Mouse (Mus musculus) liver, embryonic 11.5 days (tissue): ENCODE data around the gene Rtp3. TPM values are rescaled to one million over a fixed set of nuclear protein-coding genes. Genes with fewer than 3 reads are reported as not detected.
A peak's percentile ranks its signal among the peaks of the same experiment; 100 is the strongest.

Experiments
- ATAC-seq: fragments of 200-750 bp; cut with Nextera tagmentation; replicated peaks from 2 replicates; pipeline ENCODE4 v1.8.0; 2017; ENCODE audit warnings: moderate number of reproducible peaks, mild to moderate bottlenecking, moderate TSS enrichment, moderate library complexity; ENCODE audit not compliant: low FRiP score
- DNase-seq: peaks from one replicate; pipeline ENCODE4 v3.0.0-alpha.2; 2017; ENCODE audit warnings: low spot score
- H3K27ac ChIP-seq: fragments of 300-500 bp; sonication (generic); 2 replicates; pipeline ENCODE4 v1.5.1; 2014; ENCODE audit warnings: mild to moderate bottlenecking, low read depth, low read length, control low read depth
- H3K27me3 ChIP-seq: fragments of 300-500 bp; sonication (generic); replicated peaks from 2 replicates; pipeline ENCODE4 v1.6.1; 2014; ENCODE audit warnings: low read length, mixed read lengths; ENCODE audit not compliant: control insufficient read depth, insufficient read depth
- H3K36me3 ChIP-seq: fragments of 300-500 bp; sonication (generic); 2 replicates; pipeline ENCODE4 v1.6.1; 2014; ENCODE audit warnings: mild to moderate bottlenecking, low read length, moderate library complexity, mixed read lengths; ENCODE audit not compliant: control insufficient read depth, insufficient read depth
- H3K4me1 ChIP-seq: fragments of 300-500 bp; sonication (generic); replicated peaks from 2 replicates; pipeline ENCODE4 v1.6.1; 2014; ENCODE audit warnings: low read length, mixed read lengths; ENCODE audit not compliant: control insufficient read depth, insufficient read depth
- H3K4me2 ChIP-seq: fragments of 300-500 bp; sonication (generic); 2 replicates; pipeline ENCODE4 v1.6.1; 2014; ENCODE audit warnings: mild to moderate bottlenecking, control low read depth, moderate library complexity
- H3K4me3 ChIP-seq: fragments of 300-500 bp; sonication (generic); 2 replicates; pipeline ENCODE4 v1.5.1; 2014; ENCODE audit warnings: low read depth, low read length, control low read depth
- H3K9ac ChIP-seq: fragments of 300-500 bp; sonication (generic); 2 replicates; pipeline ENCODE4 v1.6.1; 2014; ENCODE audit warnings: low read depth, low read length, control low read depth
- H3K9me3 ChIP-seq: fragments of 300-500 bp; sonication (generic); 2 replicates; pipeline ENCODE4 v1.6.1; 2016; ENCODE audit warnings: low read length, inconsistent platforms, mixed read lengths; ENCODE audit not compliant: control insufficient read depth
- WGBS: fragments of 180-500 bp; shearing (Covaris S2); extraction: QIAGEN DNeasy Blood & Tissue Kit; methylation state at CpG from one replicate; pipeline ENCODE4 v1.1.7; 2014; 5-methylcytosine and 5-hydroxymethylcytosine counted together
- polyA plus RNA-seq: library from polyadenylated mRNA; unstranded; fragments of >200 nt; fragmentation: Nextera tagmentation; extraction: Ambion mirVana; gene quantifications from 2 replicates; pipeline ENCODE4 v1.2.1, GENCODE M21; 2014

Rtp3 gene
- polyA plus RNA-seq, 1 experiment from 2014 or later = 11.1 TPM

- Histone ChIP-seq H3K9me3 (no peaks in the 10 kb centered on the region), H3K4me3 (peak overlapping the region; percentile 8; the same call in 1 of the 2 replicates), H3K36me3 (no peaks in the 10 kb centered on the region), H3K27me3 (no peaks in the 10 kb centered on the region), H3K9ac (no peak overlapping the region), H3K27ac (peak overlapping the region; percentile 9; the same call in 1 of the 2 replicates), H3K4me2 (peak overlapping the region; percentile 48), H3K4me1 (no peaks in the 10 kb centered on the region; the same call in 1 of the 2 replicates)
- no peak for ATAC-seq
- 53% methylated on average over 4 of the region's 4 CpGs for WGBS
- no peak for DNase-seq
Observed at GRCm38 (mm10) chr9:110989141-110989540, 1.2 kb downstream of the Rtp3 start.

- Histone ChIP-seq H3K4me3 (no peak overlapping the region), H3K9ac (no peak overlapping the region), H3K36me3 (no peaks in the 10 kb centered on the region), H3K4me1 (no peaks in the 10 kb centered on the region), H3K4me2 (no peak overlapping the region), H3K27ac (no peak overlapping the region; the same call in 1 of the 2 replicates), H3K27me3 (no peaks in the 10 kb centered on the region), H3K9me3 (no peaks in the 10 kb centered on the region)
- no peak for DNase-seq
- WGBS = 66% methylated on average over 3 of the region's 3 CpGs
- ATAC-seq = no peak
Observed at GRCm38 (mm10) chr9:110988078-110988477, 2.3 kb downstream of the Rtp3 start.

- peak overlapping the region; percentile 36 for H3K4me2 ChIP-seq
- H3K9me3 ChIP-seq = no peaks in the 10 kb centered on the region
- no peak for ATAC-seq
- no peaks in the 10 kb centered on the region for H3K36me3 ChIP-seq
- no peak overlapping the region for H3K9ac ChIP-seq
- H3K27ac ChIP-seq = no peak overlapping the region; the same call in 1 of the 2 replicates
- no peaks in the 10 kb centered on the region for H3K27me3 ChIP-seq
- no peak for DNase-seq
- H3K4me3 ChIP-seq = no peak overlapping the region
- 79% methylated on average over 4 of the region's 4 CpGs for WGBS
- no peaks in the 10 kb centered on the region for H3K4me1 ChIP-seq
Observed at GRCm38 (mm10) chr9:110987331-110987730, 3.1 kb downstream of the Rtp3 start.

GRCm38 (mm10) chr9:110985951-110986350, 4.4 kb downstream of the Rtp3 start:
- H3K27me3 ChIP-seq = no peaks in the 10 kb centered on the region
- no peak overlapping the region for H3K4me2 ChIP-seq
- no peak overlapping the region for H3K4me3 ChIP-seq
- no peaks in the 10 kb centered on the region for H3K36me3 ChIP-seq
- H3K9me3 ChIP-seq = no peaks in the 10 kb centered on the region
- DNase-seq (no peak), ATAC-seq (no peak)
- H3K9ac ChIP-seq = no peak overlapping the region
- H3K4me1 ChIP-seq = no peaks in the 10 kb centered on the region
- WGBS = 86% methylated on average over 8 of the region's 8 CpGs
- H3K27ac ChIP-seq = no peak overlapping the region

GRCm38 (mm10) chr9:110985541-110985940, 4.8 kb downstream of the Rtp3 start:
- no peaks in the 10 kb centered on the region for H3K27me3 ChIP-seq
- no peak overlapping the region for H3K4me3 ChIP-seq
- WGBS = 89% methylated on average over 5 of the region's 5 CpGs
- no peaks in the 10 kb centered on the region for H3K36me3 ChIP-seq
- no peak overlapping the region for H3K27ac ChIP-seq
- no peaks in the 10 kb centered on the region for H3K9me3 ChIP-seq
- ATAC-seq (no peak), DNase-seq (no peak)
- no peaks in the 10 kb centered on the region for H3K4me1 ChIP-seq
- H3K4me2 ChIP-seq = no peak overlapping the region
- no peak overlapping the region for H3K9ac ChIP-seq

- H3K27me3 ChIP-seq = no peaks in the 10 kb centered on the region
- H3K4me3 ChIP-seq = no peak overlapping the region
- no peaks in the 10 kb centered on the region for H3K36me3 ChIP-seq
- H3K4me2 ChIP-seq = no peak overlapping the region
- ATAC-seq (no peak), DNase-seq (no peak)
- H3K9ac ChIP-seq = no peak overlapping the region
- H3K9me3 ChIP-seq = no peaks in the 10 kb centered on the region
- WGBS = 92% methylated on average over 9 of the region's 9 CpGs
- no peak overlapping the region for H3K27ac ChIP-seq
- H3K4me1 ChIP-seq = no peaks in the 10 kb centered on the region
Observed at GRCm38 (mm10) chr9:110984096-110984495, 6.3 kb downstream of the Rtp3 start.

GRCm38 (mm10) chr9:110982351-110982750, 8.0 kb downstream of the Rtp3 start:
- WGBS = 73% methylated on average over 4 of the region's 4 CpGs
- H3K9me3 ChIP-seq = no peaks in the 10 kb centered on the region
- DNase-seq (no peak), ATAC-seq (no peak)
- H3K9ac ChIP-seq = no peak overlapping the region
- H3K27ac ChIP-seq = no peak overlapping the region
- no peaks in the 10 kb centered on the region for H3K36me3 ChIP-seq
- H3K4me1 ChIP-seq = no peaks in the 10 kb centered on the region
- no peaks in the 10 kb centered on the region for H3K27me3 ChIP-seq
- H3K4me3 ChIP-seq = no peak overlapping the region
- no peak overlapping the region for H3K4me2 ChIP-seq

GRCm38 (mm10) chr9:110979411-110979810, 11.0 kb downstream of the Rtp3 start:
- H3K27ac ChIP-seq = no peak overlapping the region
- 93% methylated on average over 11 of the region's 11 CpGs for WGBS
- no peak overlapping the region for H3K4me3 ChIP-seq
- H3K9ac ChIP-seq = no peak overlapping the region
- no peak overlapping the region for H3K4me2 ChIP-seq
- no peaks in the 10 kb centered on the region for H3K9me3 ChIP-seq
- no peak for ATAC-seq
- H3K4me1 ChIP-seq = no peaks in the 10 kb centered on the region
- H3K27me3 ChIP-seq = no peaks in the 10 kb centered on the region
- no peaks in the 10 kb centered on the region for H3K36me3 ChIP-seq
- no peak for DNase-seq

- DNase-seq (no peak), ATAC-seq (no peak)
- H3K9ac ChIP-seq = no peak overlapping the region
- no peaks in the 10 kb centered on the region for H3K36me3 ChIP-seq
- no peaks in the 10 kb centered on the region for H3K9me3 ChIP-seq
- H3K27me3 ChIP-seq = no peaks in the 10 kb centered on the region
- 75% methylated on average over 2 of the region's 2 CpGs for WGBS
- H3K4me1 ChIP-seq = no peaks in the 10 kb centered on the region
- no peak overlapping the region for H3K4me3 ChIP-seq
- no peak overlapping the region for H3K27ac ChIP-seq
- no peak overlapping the region for H3K4me2 ChIP-seq
Observed at GRCm38 (mm10) chr9:110965910-110966231, 24.5 kb downstream of the Rtp3 start.
